8 mouse cellular contexts compared by ENCODE assay signal in genomic region chr7:47131840-47132179, GRCm38 (mm10). TPM values are rescaled to one million over a fixed set of nuclear protein-coding genes. Genes with fewer than 3 reads are reported as not detected.
DNase-seq lines count a peak whose midpoint lies in the region; ATAC-seq and TF ChIP-seq lines count a peak whose summit lies in the region.
"Had no signal": no experiment of that assay in that cellular context is flagged by ENCODE, and none has a peak within 500 bp of the region (broad histone marks: within the 10 kb centered on the region; RNA-seq: fewer than 3 reads in every experiment).

No protein-coding gene starts in this region.

- no peak for TF ChIP-seq POLR2A in lung, adult 2 months (IDR thresholded peaks at IDR 0.05; ENCODE audit: borderline replicate concordance, extremely low read depth, low read depth, low read length)
- TF ChIP-seq POLR2A in limb, embryonic 14.5 days (IDR thresholded peaks at IDR 0.05; ENCODE audit: borderline replicate concordance, extremely low read depth, insufficient read depth, insufficient read length) = no peak

- peak overlapping the region; percentile 96 for H3K4me2 ChIP-seq in lung, embryonic 16.5 days (ENCODE audit: low read depth, low read length)
- H3K4me2 ChIP-seq in forebrain, embryonic 14.5 days (ENCODE audit: low read length) = peak overlapping the region; percentile 78
- peak overlapping the region; percentile 99 for H3K4me2 ChIP-seq in limb, embryonic 14.5 days (replicated peaks; ENCODE audit: low read depth, low read length, severe bottlenecking)
- H3K4me2 ChIP-seq in stomach, embryonic 15.5 days = peak overlapping the region; percentile 99

- no peak for TF ChIP-seq CTCF in lung, adult 2 months (IDR thresholded peaks at IDR 0.05; ENCODE audit: insufficient read depth, low read length)

- H3K9me3 ChIP-seq in lung, embryonic 16.5 days (ENCODE audit: control insufficient read depth, low read length) = no peaks in the 10 kb centered on the region
- no peaks in the 10 kb centered on the region for H3K9me3 ChIP-seq in forebrain, embryonic 14.5 days (replicated peaks; ENCODE audit: control insufficient read depth, low read length)
- H3K9me3 ChIP-seq in limb, embryonic 14.5 days (ENCODE audit: control insufficient read depth, low read length) = no peaks in the 10 kb centered on the region
- no peaks in the 10 kb centered on the region for H3K9me3 ChIP-seq in stomach, embryonic 15.5 days

- DNase-seq in lung, adult 2 months = no peak
- no peak for DNase-seq in forebrain, embryonic 14.5 days (ENCODE audit: low spot score)
- DNase-seq in limb, embryonic 14.5 days (ENCODE audit: low spot score) = no peak
- DNase-seq in cerebellum, adult 11 months = no peak
- no peak for DNase-seq in right cerebral cortex, postnatal 25 days
- DNase-seq: kidney, postnatal 36 days had no signal

- peak overlapping the region; percentile 67 for H3K4me3 ChIP-seq in lung, embryonic 16.5 days (ENCODE audit: low read length)
- H3K4me3 ChIP-seq in lung, adult 2 months (replicated peaks; ENCODE audit: extremely low read depth, low read depth, low read length) = no peak overlapping the region
- peak overlapping the region; percentile 71 for H3K4me3 ChIP-seq in forebrain, embryonic 14.5 days (ENCODE audit: low read depth, low read length)
- H3K4me3 ChIP-seq in limb, embryonic 14.5 days (replicated peaks; ENCODE audit: low read length) = peak overlapping the region; percentile 56
- peak overlapping the region; percentile 51 for H3K4me3 ChIP-seq in stomach, embryonic 15.5 days (replicated peaks)

- peaks cover 48% of the 10 kb centered on the region for H3K27me3 ChIP-seq in lung, embryonic 16.5 days (ENCODE audit: control insufficient read depth, insufficient read depth, low read depth, low read length)
- peaks cover 19% of the 10 kb centered on the region; the same call in 1 of the 2 replicates for H3K27me3 ChIP-seq in forebrain, embryonic 14.5 days (replicated peaks; ENCODE audit: control insufficient read depth, insufficient read depth, low read length)
- H3K27me3 ChIP-seq in limb, embryonic 14.5 days (ENCODE audit: control insufficient read depth, insufficient read depth, low read length) = peaks cover 48% of the 10 kb centered on the region
- H3K27me3 ChIP-seq in stomach, embryonic 15.5 days (replicated peaks) = peaks cover 49% of the 10 kb centered on the region

- no peak overlapping the region for H3K27ac ChIP-seq in lung, embryonic 16.5 days (ENCODE audit: low read length)
- peak overlapping the region; percentile 80 for H3K27ac ChIP-seq in forebrain, embryonic 14.5 days (ENCODE audit: low read depth, low read length)
- no peak overlapping the region for H3K27ac ChIP-seq in limb, embryonic 14.5 days (replicated peaks; ENCODE audit: low read depth, low read length)
- H3K27ac ChIP-seq in stomach, embryonic 15.5 days = no peak overlapping the region

- ATAC-seq in lung, embryonic 16.5 days (ENCODE audit: low read depth) = peak; percentile 34
- ATAC-seq in forebrain, embryonic 14.5 days = peak; percentile 42
- ATAC-seq in limb, embryonic 14.5 days (ENCODE audit: low FRiP score, low read depth) = no peak
- no peak for ATAC-seq in stomach, embryonic 15.5 days (ENCODE audit: insufficient read depth, low FRiP score, low read depth)

- peak overlapping the region; percentile 69 for H3K9ac ChIP-seq in lung, embryonic 16.5 days (ENCODE audit: low read length)
- peak overlapping the region; percentile 88 for H3K9ac ChIP-seq in forebrain, embryonic 14.5 days (ENCODE audit: low read length)
- H3K9ac ChIP-seq in limb, embryonic 14.5 days (ENCODE audit: low read depth, low read length, severe bottlenecking) = peak overlapping the region; percentile 61; the same call in 1 of the 2 replicates
- no peak overlapping the region for H3K9ac ChIP-seq in stomach, embryonic 15.5 days

- WGBS in lung, embryonic 16.5 days = 2% methylated on average over 15 of the region's 15 CpGs
- WGBS in lung, adult 2 months = 3% methylated on average over 15 of the region's 15 CpGs
- 0% methylated on average over 15 of the region's 15 CpGs for WGBS in forebrain, embryonic 14.5 days
- WGBS in limb, embryonic 14.5 days = 4% methylated on average over 14 of the region's 15 CpGs
- 2% methylated on average over 15 of the region's 15 CpGs for WGBS in stomach, embryonic 15.5 days

- peaks cover 8% of the 10 kb centered on the region for H3K4me1 ChIP-seq in lung, embryonic 16.5 days (replicated peaks; ENCODE audit: control insufficient read depth, insufficient read depth, low read length)
- H3K4me1 ChIP-seq in lung, adult 2 months (ENCODE audit: control insufficient read depth, insufficient read depth, low read length) = no peaks in the 10 kb centered on the region
- no peaks in the 10 kb centered on the region for H3K4me1 ChIP-seq in forebrain, embryonic 14.5 days (ENCODE audit: control insufficient read depth, insufficient read depth, low read length)
- H3K4me1 ChIP-seq in limb, embryonic 14.5 days (ENCODE audit: control insufficient read depth, insufficient read depth, low read length) = peaks cover 6% of the 10 kb centered on the region
- 0 out of 2 replicates have a peak, but pooled peaks cover 7% of the 10 kb centered on the region for H3K4me1 ChIP-seq in stomach, embryonic 15.5 days

- H3K36me3 ChIP-seq in lung, embryonic 16.5 days (ENCODE audit: control insufficient read depth, insufficient read depth, low read length) = no peaks in the 10 kb centered on the region
- H3K36me3 ChIP-seq in forebrain, embryonic 14.5 days (ENCODE audit: control insufficient read depth, insufficient read depth, low read length) = no peaks in the 10 kb centered on the region
- no peaks in the 10 kb centered on the region for H3K36me3 ChIP-seq in limb, embryonic 14.5 days (ENCODE audit: control insufficient read depth, insufficient read depth, low read length)
- no peaks in the 10 kb centered on the region for H3K36me3 ChIP-seq in stomach, embryonic 15.5 days

RNA-seq across cellular contexts. Expression of gene Ptpn5, which starts 1.7 kb away (rescaled TPM):
- 5.9 and 6.9 TPM in 2 replicates for polyA plus RNA-seq in lung, embryonic 16.5 days (2015; fragmentation: Nextera tagmentation; extraction: Ambion mirVana)
- polyA plus RNA-seq in lung, adult 2 months (2012; rRNA removed) = 0.90 and 1.3 TPM in 2 replicates
- polyA plus RNA-seq in forebrain, embryonic 14.5 days (2014; fragmentation: Nextera tagmentation; extraction: Ambion mirVana) = 53.4 and 65.6 TPM in 2 replicates
- 0.54 and 0.74 TPM in 2 replicates for polyA plus RNA-seq in limb, embryonic 14.5 days (2012; rRNA removed)
- 0.22 TPM in 1 of 2 replicates, not detected in the other for polyA plus RNA-seq in limb, embryonic 14.5 days (2014; fragmentation: Nextera tagmentation; extraction: Ambion mirVana)
- 1.3 and 1.5 TPM in 2 replicates for polyA plus RNA-seq in stomach, embryonic 15.5 days (2015; fragmentation: Nextera tagmentation; extraction: Ambion mirVana)

Comparison
In these comparisons a context has a peak if more than half of its experiments do, and no peak if none do; other contexts are left out.
1. ATAC-seq: peak in lung, embryonic 16.5 days (single experiment) and forebrain, embryonic 14.5 days (single experiment); none in limb, embryonic 14.5 days (single experiment) and stomach, embryonic 15.5 days (single experiment).
2. Peak in every context shown above with its lines, with median percentiles within 50 percentile points of each other: H3K4me2 ChIP-seq.